Mouse (Mus musculus) cerebellum, adult 2 months (tissue): ENCODE data around the gene Aspdh.

Experiments used
- CTCF ChIP-seq: fragments of 200-500 bp; IDR thresholded peaks from 2 replicates; pipeline ENCODE4 v1.5.1; 2011; ENCODE audit warnings: low read depth, mild to moderate bottlenecking, control low read depth, low read length, moderate library complexity, borderline replicate concordance; ENCODE audit not compliant: insufficient read depth
- POLR2A ChIP-seq: fragments of 200-500 bp; IDR thresholded peaks from 2 replicates; pipeline ENCODE4 v1.6.1; 2011; ENCODE audit warnings: low read length, control low read depth, borderline replicate concordance; ENCODE audit not compliant: insufficient read depth

DNA sequence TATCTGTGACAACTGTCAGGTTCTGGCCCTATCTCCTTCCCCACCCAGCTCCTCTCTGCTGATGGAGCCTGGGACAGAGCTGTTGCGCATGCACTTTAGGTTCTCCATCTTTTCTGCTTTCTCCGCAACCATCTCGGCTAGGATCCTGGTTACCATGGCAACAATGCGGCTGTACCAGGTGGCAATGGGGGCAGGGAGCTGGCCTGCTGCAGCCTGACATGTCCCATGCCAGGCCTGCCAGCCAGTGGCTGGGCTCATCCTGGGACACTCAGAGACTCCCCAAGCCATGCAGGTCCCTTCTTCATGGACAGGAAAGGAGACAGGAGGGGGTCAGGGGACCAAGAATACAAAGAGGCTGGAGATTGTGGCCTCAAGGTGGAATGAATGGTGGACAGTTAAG, 680 bp upstream of the Aspdh start:
- TF ChIP-seq CTCF (no peak), POLR2A (peak; percentile 21; the same call in 1 of the 2 replicates)
